Mouse (Mus musculus) gastrocnemius, postnatal 25 days (tissue): Measurements from ENCODE around the gene Nit2. TPM values are rescaled to one million over a fixed set of nuclear protein-coding genes. Genes with fewer than 3 reads are reported as not detected.

Source experiments
- total RNA-seq, 2 experiments: library from RNA; stranded (reverse); gene quantifications; 1 replicate in 1 of 2; 2 replicates in 1 of 2; pipeline ENCODE4 v1.2.3; 2021

Nit2 gene
- total RNA-seq, 2 experiments from 2014 or later, result 25.4 to 25.8 TPM

Other genes starting within 250 kb of the Nit2 start
- not detected for gene Lnp1, start 239.3 kb downstream of the Nit2 start, total RNA-seq
- gene Tmem45a2, start 96.0 kb downstream of the Nit2 start, total RNA-seq, result not detected
- 10 to 100 TPM; 32.5 to 33.9 TPM for gene Tomm70a, start 45.6 kb downstream of the Nit2 start, total RNA-seq
- 10 to 100 TPM; 14.7 to 17.8 TPM for gene Tbc1d23, start 64.2 kb upstream of the Nit2 start, total RNA-seq
- not detected for gene Tmem30c, start 125.5 kb upstream of the Nit2 start, total RNA-seq
- 10 to 100 TPM; 44.0 to 45.9 TPM for gene Filip1l, start 185.8 kb upstream of the Nit2 start, total RNA-seq